Mouse (Mus musculus): ENCODE data around the gene Grid1.

GRCm38 (mm10) chr14:35097166-35097565 lies 277.3 kb downstream of the Grid1 start:
- TF ChIP-seq POLR2A (IDR thresholded peaks at IDR 0.05; ENCODE audit: low read depth, low read length) (no peak), CTCF (conservative IDR thresholded peaks at IDR 0.05; ENCODE audit: insufficient read depth, insufficient read length, low read depth, low read length) (no peak)

Data from kidney, adult 2 months (tissue).